Mouse (Mus musculus) lung, adult 2 months (tissue): ENCODE measurements at regions not wholly inside any gene's neighbourhood (a gene's known extent, or its start where the extent isn't known, plus 50 kb on each side); places are given as distances from the start of the nearest gene placed in this dataset.

ENCODE experiments used
- DNase-seq: peaks from one replicate; pipeline ENCODE4 v3.0.0; 2022
- H3K4me1 ChIP-seq: fragments of 200-500 bp; 2 replicates; pipeline ENCODE4 v1.6.1; 2011; ENCODE audit warnings: low read length; ENCODE audit not compliant: control insufficient read depth, insufficient read depth
- H3K4me3 ChIP-seq: fragments of 200-500 bp; replicated peaks from 2 replicates; pipeline ENCODE3; 2011; ENCODE audit warnings: low read depth, mild to moderate bottlenecking, control low read depth, low read length; ENCODE audit errors: extremely low read depth
- CTCF ChIP-seq: fragments of 200-500 bp; IDR thresholded peaks from 2 replicates; pipeline ENCODE4 v1.5.1; 2011; ENCODE audit warnings: mild to moderate bottlenecking, low read length, control low read depth; ENCODE audit not compliant: insufficient read depth
- POLR2A ChIP-seq: fragments of 200-500 bp; IDR thresholded peaks from 2 replicates; pipeline ENCODE4 v1.6.1; 2011; ENCODE audit warnings: low read depth, mild to moderate bottlenecking, control low read depth, low read length, borderline replicate concordance; ENCODE audit errors: extremely low read depth
- WGBS: fragments of 180-500 bp; shearing (Covaris S2); methylation state at CpG from one replicate; pipeline ENCODE4 v1.1.7; 2018; 5-methylcytosine and 5-hydroxymethylcytosine counted together

- no peak for DNase-seq
- H3K4me1 ChIP-seq: no peaks in the 10 kb centered on the region
- no peak overlapping the region for H3K4me3 ChIP-seq
- no peak for TF ChIP-seq CTCF
- no peak for TF ChIP-seq POLR2A
- 83% methylated on average over 2 of the region's 2 CpGs for WGBS
These were observed 164.7 kb downstream of the Grb14 start for GRCm38 (mm10) chr2:64860113-64860512.

DNA sequence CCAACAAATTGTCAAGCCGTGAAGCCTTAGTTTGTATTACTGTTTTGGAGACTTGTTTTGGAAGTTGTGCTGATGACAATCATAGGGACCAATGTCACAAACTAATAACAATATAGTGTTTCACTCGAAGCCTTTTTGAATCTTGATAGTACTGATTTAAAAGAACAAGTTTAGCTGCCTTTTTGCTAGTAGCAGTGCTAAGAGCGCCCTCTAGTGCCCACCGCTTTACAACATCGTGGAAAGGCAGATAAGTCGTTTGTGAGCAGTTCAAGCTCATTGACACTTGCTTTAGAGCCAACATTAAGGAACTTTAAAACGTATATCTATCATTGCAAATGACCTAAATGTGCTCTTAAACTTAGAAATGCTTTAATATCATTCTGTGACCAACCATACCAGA is 170.9 kb downstream of the Grb14 start:
- WGBS: 15% methylated on average over 7 of the region's 7 CpGs
- TF ChIP-seq POLR2A (no peak), CTCF (peak; percentile 57)
- Histone ChIP-seq H3K4me3 (no peak overlapping the region), H3K4me1 (no peaks in the 10 kb centered on the region)
- peak; percentile 47 for DNase-seq

GRCm38 (mm10) chr2:64852913-64853312 is 171.9 kb downstream of the Grb14 start:
- TF ChIP-seq CTCF (no peak), POLR2A (no peak)
- 56% methylated on average over 5 of the region's 5 CpGs for WGBS
- no peak overlapping the region for H3K4me3 ChIP-seq
- H3K4me1 ChIP-seq: no peaks in the 10 kb centered on the region
- DNase-seq: no peak

DNA sequence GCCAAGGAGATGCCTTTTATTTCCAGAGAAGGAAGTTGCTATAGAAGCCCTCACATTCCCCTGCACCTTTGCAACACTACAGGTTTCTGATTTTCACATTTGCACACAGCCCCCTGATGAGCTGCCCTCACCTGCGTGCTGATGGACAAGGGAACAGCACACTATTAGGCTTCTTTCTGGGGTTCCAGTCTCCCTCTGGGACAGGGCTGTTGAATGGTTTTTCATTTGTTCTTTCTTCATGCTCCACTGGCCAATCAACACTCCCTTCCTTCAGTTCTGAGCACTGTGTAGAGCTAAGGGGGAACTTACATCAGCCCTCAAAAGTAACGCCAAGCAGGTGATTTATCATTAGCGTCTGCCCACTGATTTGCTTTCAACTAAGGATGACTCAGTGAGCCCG is 173.7 kb downstream of the Grb14 start:
- Histone ChIP-seq H3K4me3 (no peak overlapping the region), H3K4me1 (no peaks in the 10 kb centered on the region)
- 55% methylated on average over 4 of the region's 4 CpGs for WGBS
- no peak for DNase-seq
- TF ChIP-seq POLR2A (no peak), CTCF (no peak)

DNA sequence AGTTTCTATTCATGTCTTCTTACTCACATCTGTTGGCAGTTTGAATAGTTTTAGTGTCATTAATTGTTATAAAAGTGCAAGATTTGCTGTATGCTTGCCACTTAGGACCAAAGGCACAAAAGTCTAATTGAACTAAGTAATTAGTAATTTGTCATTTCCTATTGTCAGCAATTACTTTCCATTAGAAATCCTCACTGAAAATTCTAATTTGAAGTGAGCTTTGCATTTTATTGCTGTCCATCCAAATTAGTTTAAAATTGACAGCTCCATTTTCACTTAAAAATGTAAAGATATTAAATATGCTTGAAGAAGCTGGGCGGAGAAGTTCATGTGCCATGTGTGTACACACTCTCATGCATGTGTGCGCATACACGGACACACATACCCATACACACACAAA is 174.1 kb downstream of the Grb14 start:
- 98% methylated on average over 3 of the region's 3 CpGs for WGBS
- H3K4me1 ChIP-seq: no peaks in the 10 kb centered on the region
- no peak for TF ChIP-seq CTCF
- no peak for TF ChIP-seq POLR2A
- no peak for DNase-seq
- no peak overlapping the region for H3K4me3 ChIP-seq

- no peak for TF ChIP-seq POLR2A
- WGBS: 88% methylated on average over 9 of the region's 9 CpGs
- H3K4me1 ChIP-seq: no peaks in the 10 kb centered on the region
- no peak overlapping the region for H3K4me3 ChIP-seq
- DNase-seq: no peak
These were observed 200.3 kb downstream of the Grb14 start for GRCm38 (mm10) chr2:64824494-64824893.

DNA sequence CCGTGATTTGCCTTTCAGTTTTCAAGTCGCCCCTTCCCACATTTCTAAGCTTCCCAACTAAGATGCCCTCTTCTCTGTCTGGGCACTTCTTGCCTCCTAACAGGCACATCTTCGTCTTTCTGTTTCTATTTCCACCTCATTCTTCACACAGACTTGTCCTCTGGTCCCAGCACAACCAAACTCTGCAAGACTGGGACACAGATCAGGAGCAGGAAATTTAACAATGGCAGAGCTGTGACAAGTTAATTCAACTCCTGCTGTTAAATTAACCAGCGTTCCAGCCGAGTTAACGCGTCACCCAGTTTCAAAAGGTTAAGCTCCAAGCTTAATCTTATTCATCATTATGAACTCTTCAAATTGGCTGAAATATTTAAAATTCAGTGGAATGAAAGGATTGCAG is 200.9 kb downstream of the Grb14 start:
- TF ChIP-seq POLR2A (no peak), CTCF (no peak)
- 70% methylated on average over 7 of the region's 7 CpGs for WGBS
- no peak overlapping the region for H3K4me3 ChIP-seq
- H3K4me1 ChIP-seq: no peaks in the 10 kb centered on the region
- DNase-seq: no peak

DNA sequence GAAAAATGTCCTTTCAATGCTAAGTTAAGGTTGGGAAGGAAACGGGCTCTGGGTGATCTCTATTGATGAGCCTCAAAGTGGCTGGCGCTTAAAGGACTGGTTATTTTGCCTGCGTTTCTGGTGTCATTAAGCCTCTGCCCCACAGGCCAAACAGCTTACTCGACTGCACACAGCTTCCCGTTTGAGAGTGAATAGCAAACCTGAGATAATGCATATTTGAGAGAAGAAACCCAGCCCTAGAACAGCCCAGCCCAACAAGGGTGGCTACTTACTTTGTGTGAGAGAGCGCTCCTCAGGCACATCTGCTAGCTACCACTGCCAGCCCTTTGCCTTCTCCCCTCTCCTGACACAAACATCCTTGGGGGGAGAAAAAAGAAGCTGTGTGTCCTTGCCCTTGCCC is 201.7 kb downstream of the Grb14 start:
- H3K4me1 ChIP-seq: no peaks in the 10 kb centered on the region
- no peak for TF ChIP-seq CTCF
- no peak for TF ChIP-seq POLR2A
- no peak overlapping the region for H3K4me3 ChIP-seq
- DNase-seq: no peak
- WGBS: 51% methylated on average over 6 of the region's 6 CpGs

DNA sequence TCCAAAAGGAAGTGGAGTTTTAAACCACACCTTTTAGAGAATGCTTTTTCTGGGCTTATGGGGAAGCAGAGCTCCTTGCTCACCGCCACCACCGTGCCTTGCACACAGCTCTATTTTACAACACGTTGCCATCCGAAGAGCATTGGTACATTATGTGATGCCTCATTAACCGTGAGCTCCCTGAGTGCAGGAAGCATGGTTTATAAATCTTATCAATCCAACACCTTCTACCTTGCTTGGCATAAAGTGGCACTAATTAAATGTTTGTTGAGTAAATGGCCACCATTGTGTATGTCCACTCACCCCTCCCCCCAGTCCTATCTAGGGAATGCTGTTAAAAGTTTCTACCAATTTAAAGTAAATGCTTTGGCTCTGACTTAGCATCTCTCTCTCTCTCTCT is 206.6 kb downstream of the Grb14 start:
- no peaks in the 10 kb centered on the region for H3K4me1 ChIP-seq
- no peak for DNase-seq
- no peak overlapping the region for H3K4me3 ChIP-seq
- WGBS: 78% methylated on average over 5 of the region's 5 CpGs
- TF ChIP-seq POLR2A (no peak), CTCF (no peak)
